ENCODE assay signal across 14 mouse cellular contexts in genomic region chr3:144119076-144119475, GRCm38 (mm10).
DNase-seq lines count a peak whose midpoint lies in the region.
"Had no signal": no experiment of that assay in that cellular context is flagged by ENCODE, and none has a peak within 500 bp of the region (broad histone marks: within the 10 kb centered on the region; RNA-seq: fewer than 3 reads in every experiment).

No protein-coding gene starts in this region.

- DNase-seq in adrenal gland, adult 2 months: peak; percentile 34
- no peak for DNase-seq in adrenal gland, postnatal 25 days
- peak; percentile 46 for DNase-seq in heart, adult 11 months
- DNase-seq in heart, adult 18-20 months: no peak
- peak; percentile 17 for DNase-seq in adrenal gland, postnatal 10 days
- peak; percentile 11 for DNase-seq in adrenal gland, postnatal 14 days
- no peak for DNase-seq in urinary bladder, postnatal 10 days (ENCODE audit: low spot score)
- DNase-seq: cerebellum, adult 11 months; cerebellum, adult 18-20 months; cerebellum, adult 8-10 months; cerebellum, adult 9-11 months; cerebellum, postnatal 14 days; cerebellum, postnatal 36 days; embryo, embryonic 11 days had no signal

Comparison
In these comparisons a context has a peak if more than half of its experiments do, and no peak if none do; other contexts are left out.
1. DNase-seq: peak in adrenal gland, adult 2 months (single experiment), heart, adult 11 months (single experiment), adrenal gland, postnatal 10 days (single experiment) and adrenal gland, postnatal 14 days (single experiment); none in adrenal gland, postnatal 25 days (single experiment), heart, adult 18-20 months (0 of 2) and urinary bladder, postnatal 10 days (single experiment).